Mouse (Mus musculus): ENCODE results near the gene Iqcd.

- TF ChIP-seq FLI1 (IDR thresholded peaks at IDR 0.05; ENCODE audit: low read length), result no peak
- no peak for TF ChIP-seq GATA1 (IDR thresholded peaks at IDR 0.05; ENCODE audit: borderline replicate concordance, low read length)
Observed at GRCm38 (mm10) chr5:120649938-120650337, 61.1 kb downstream of the Iqcd start.

All from megakaryocyte, embryonic 14.5 days (primary cell).